Mouse (Mus musculus): ENCODE data around the gene Mus81. TPM values are rescaled to one million over a fixed set of nuclear protein-coding genes. Genes with fewer than 3 reads are reported as not detected.
"Not testable (repeated sequence)": the region's sequence is repeated elsewhere in the genome, so short reads cannot be mapped to it uniquely, and the experiment has no call there.

Mus81 gene
- 10 to 100 TPM; 34.4 to 61.6 (median 36.6) TPM for polyA plus RNA-seq (2017; shearing (Covaris generic))

DNA sequence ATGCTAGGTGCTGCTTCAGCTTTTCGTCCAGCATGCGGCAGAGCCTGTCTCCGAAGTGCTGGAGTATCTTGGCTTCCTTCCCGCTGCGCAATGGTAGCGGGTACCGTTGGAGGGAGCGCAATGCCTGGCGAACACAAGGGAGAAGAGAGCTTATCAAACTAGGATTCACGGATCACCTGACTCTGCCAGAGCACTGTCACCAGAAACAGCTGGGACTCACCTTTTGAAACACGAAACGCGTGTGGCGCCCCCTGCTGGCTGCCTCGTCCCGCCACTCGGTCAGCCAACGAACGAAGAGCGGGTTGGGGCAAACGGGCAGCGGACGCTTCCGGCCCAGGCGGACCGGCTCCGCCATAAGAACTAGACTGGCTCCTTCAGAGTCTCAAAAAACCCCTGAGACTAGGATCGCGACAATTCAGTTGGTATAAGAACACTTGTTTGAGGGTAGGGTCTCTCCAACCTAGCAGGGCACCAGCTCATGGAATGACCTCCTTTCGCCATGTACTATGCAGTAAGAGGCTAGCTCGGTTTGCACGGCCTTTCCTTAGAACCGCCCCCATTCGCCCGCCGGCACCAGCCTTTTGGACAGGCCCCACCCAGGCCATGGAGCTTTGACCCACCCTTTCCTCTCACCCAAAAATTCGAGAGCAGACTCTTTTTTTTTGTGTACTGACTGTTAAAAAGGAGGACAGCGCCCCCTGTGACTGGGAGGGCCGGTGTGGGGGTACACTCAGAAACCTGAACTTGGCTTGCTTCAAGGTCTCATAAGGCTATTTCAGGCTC is at the start of gene Mus81:
Gene Mus81 (minus strand): TSS at position 635 of the 783 bp plus-strand sequence.
- peak; percentile 32 for ATAC-seq

DNA sequence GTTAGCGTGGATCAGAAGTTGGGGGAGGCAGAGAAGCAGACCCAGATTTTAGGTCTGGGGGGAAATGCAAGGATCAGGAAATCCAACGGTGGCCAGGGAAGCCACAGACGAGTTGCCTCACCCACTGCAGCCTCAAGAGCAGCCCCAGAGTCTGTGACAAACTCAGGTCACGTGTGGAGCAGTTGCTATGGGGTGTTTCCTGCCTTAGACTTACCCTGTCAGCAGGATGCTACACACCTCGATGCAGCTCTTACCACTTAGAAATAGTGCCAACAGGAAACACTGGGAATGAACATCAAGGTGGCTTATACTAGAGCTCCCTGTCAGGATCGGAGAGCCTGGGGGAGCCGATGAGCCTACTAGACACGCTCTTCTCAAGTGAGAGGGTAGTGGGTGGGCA is 44.3 kb upstream of the Mus81 start:
- ATAC-seq: peak; percentile 97

DNA sequence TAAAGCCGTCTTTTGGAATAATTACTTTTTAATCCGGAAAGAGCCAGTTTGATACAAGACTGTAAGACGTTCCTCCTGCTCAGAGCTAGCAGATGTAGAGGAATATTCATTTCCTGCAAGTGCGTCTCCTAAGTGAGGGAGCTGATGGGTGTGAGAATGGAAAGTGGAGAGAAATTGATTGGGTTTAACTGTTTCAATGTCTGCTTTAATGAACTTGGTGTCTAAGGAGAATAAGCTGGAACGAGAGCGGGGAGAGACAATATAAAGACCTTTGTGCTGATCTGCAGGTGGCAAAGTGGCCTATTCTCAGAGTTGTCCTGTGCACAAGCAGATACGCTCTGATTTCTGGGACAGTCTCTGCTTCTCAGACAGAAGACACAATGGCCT is 41.9 kb upstream of the Mus81 start:
- ATAC-seq: no peak

DNA sequence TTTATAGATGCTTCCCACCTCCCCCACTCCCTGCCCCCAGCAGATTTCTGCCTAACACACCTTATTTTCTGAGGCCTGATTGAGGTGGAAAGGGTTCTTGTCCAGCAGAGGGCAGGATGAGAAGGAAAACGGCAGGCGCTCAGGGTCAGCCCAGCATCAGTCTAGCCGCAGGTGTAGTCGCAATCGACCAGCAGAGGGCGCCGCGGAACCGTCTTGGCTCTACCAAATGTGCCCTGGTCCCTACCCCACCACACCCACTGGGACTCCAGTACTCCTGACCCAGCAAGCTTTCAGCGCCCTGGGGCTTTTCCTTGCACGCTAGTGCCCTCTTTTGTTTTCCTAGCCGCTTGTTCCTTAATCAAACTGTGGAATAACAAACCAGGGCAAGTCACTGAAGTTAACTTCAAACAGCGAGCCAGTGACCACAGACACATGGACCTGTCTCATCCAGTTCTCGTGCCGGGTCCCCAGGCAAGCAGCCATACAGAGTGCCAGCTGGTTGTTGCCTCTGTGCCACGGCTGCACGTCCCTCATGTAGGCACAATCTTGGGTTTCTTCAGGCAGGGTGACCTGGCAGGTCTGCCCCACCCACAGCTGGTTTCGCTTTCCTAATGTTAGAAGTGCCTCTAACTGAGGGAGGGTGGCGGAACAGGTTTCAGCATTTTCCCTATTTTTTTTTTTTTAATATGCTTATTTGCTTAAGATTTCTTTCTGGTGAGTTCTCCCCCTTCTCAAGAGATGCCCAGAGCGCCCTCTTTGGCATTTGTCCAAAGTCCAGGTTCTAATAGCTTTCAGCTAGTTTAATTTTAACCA is 41.3 kb upstream of the Mus81 start:
- ATAC-seq: peak; percentile 64

DNA sequence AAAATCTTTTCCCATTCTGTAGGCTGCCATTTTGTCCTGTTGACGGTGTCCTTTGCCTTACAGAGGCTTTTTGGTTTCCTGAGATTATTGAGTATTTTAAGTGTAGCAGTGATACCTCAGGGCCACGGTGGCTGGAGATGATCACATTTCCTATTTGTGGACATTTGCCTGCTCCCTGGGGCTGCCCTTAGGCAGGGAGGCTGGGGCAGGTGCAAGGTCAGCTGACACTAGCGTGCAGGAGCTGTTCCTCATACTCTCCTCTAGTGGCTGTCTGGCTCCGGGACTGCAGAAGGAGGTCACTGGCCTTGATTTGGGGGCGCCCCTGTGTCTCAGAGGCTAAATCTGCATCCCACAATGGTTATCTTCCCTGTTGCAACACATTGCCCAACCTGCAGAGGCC is 37.0 kb upstream of the Mus81 start:
- no peak for ATAC-seq

DNA sequence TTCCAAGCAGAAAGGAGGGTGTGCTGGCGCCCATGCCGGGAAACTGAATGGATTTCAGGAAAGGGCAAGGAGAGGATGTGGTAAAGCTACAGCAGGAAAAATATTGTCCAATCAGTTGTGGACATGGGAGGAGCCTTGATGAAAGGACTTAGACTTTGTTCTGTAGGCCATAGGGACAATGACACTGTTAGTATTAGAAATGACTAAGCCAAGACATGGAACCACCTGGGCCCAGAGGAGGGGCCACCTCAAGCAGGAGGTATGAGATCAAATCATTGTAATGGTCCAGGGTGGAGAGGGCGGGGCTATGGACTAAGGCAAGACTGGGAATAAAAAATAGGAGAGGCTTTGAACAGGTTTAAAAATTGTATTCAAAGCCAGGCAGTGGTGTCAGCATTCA is 30.5 kb upstream of the Mus81 start:
- no peak for ATAC-seq

DNA sequence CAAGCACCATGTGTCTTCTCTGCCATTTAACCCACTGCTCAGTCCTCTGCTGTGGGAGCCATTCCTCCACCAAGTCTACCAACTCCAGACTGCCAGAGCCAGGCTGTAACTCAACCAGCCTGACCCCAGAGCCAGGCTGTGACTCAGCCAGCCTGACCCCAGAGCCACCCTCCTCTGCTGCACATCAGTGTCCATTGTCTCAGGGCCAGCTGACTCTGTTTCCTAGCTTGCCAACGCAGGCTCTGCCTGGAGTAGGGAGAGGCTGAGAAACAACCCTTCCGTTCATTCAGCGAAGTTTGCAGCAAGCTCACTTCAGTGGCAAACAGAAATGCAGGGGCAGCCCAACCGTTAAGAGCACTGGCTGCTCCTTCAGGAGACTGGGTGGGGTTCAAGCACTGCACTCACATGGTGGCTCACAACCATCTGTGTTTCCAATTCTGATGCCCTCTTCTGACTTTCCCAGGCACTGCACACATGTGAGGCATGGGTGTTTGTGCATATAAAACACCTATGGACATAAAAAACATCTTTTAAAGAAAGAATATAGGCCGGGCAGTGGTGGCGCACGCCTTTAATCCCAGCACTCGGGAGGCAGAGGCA is 28.8 kb upstream of the Mus81 start:
- no peak for ATAC-seq

DNA sequence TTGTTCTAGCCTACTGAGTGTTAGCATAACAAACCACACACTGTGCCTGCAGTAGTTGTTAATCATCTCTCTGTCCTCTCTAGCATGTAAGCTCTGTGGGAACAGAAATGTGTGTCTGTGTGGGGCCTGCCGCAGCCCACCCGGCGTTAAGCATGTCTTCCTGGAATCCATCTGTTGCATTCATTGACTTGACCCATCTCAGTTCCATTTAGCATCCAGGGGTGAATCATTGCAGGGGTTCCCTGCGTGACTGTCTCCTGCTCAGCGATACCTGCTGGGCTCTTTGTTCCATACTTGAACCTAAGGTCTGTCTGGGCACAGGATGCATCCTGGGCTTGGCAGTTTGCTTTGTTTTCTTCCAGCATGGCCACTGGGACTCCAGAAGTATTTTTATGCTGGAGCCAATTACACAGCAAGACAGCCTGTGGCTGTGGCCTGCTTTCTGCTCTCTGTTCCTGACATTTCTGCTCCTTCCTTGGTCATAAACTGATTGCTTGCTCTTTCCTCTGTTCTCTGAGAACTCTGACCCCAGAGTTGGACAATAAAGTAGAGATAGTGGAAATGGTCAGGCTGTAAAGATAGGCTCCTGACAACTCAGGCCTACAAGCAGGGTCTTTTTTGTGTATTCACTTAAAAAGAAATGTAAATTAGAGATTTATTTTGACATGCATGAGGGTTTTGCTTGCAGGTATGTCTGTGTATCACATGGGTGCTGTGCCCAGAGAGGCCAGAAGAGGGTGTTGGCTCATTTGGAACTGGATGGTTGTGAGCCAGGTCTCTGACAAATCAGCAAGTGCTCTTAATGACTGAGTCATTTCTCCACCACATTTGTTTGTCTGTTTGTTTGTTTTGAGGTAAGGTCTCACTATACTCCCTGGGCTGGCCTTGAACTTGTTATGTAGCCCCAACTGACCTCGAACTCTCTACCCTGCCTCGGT is 27.9 kb upstream of the Mus81 start:
- ATAC-seq: no peak

DNA sequence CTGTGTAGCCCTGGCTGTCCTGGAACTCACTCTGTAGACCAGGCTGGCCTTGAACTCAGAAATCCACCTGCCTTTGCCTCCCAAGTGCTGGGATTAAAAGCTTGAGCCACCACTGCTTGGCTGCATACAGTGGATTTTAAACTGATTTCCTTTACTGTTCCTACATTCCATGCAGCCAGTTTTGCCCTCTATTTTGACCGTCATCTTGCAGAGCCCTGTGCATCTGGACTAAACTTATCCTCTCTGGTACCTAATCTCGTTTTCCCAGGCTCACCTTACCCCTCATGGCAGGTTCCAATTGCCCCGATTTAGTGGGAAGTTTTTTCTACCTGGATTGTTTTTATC is 24.8 kb upstream of the Mus81 start:
- ATAC-seq: no peak

DNA sequence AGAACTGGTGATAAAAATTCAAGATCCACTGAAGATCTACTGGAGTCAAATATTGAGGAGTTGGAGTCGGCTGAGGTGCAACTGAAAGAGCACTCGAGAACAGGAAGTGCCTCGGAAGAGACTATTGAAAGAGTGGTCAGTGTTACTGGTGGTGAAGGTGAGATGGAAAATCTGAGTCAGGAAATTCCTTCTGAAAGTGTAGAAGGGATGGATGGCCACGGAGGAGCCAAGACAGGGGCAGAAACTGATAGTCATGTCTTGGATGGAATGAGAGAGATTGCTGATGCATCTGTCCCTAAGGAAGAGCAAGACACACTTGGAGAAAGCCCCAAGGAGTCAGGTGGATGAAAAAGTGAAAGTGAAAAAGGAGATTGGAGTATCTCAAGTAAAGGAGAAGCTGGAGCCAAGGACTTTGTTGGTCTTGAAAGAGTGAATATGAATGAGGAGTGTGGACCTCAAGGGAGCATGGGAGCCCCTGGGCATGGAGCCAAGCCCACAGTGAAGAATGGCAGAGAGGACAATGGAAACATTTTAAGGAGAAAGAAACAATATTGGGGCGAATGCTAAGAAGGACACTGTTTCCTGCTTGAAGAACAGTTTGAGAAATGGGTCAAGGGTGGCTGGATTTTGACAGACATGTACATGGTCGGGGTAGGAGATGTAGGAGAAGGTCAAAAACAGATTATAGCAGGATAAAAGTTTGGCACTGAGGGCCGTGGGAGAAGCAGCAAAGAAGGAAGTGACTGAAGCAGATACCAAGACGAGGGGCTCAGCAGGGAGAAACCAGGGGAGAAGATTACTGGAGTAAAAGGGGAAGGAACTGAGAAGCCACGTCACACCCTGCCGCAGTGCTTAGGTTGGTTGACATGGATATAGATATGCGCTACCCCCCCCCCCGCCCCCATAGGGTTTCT is 24.1 kb upstream of the Mus81 start:
- no peak for ATAC-seq

DNA sequence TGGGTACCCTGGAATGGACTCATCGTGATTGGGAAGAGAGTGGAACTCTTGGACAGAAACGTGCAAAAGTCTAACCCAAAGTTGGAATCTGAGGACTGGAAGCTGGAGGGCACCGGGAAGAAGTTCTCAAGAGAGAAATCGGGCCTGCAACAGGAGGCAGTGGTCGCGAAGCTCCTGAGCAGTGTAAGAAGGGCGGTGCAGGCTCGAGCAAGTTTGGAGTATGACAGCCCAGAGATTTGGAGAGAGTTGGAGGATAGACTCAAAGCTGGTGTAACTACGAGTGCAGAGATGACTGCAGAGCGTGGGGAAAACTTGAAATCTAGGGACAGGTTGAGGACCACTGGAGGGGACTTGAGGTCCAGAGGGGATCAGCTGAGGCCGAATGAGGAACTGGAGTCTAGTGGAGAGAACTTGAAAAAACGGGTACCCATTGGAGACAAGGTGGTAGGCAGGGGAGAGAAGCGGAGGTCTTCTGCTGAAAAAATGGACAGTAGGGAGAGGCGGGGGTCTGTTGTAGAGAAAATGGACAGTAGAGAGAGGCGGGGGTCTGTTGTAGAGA is 23.0 kb upstream of the Mus81 start:
- ATAC-seq: no peak

DNA sequence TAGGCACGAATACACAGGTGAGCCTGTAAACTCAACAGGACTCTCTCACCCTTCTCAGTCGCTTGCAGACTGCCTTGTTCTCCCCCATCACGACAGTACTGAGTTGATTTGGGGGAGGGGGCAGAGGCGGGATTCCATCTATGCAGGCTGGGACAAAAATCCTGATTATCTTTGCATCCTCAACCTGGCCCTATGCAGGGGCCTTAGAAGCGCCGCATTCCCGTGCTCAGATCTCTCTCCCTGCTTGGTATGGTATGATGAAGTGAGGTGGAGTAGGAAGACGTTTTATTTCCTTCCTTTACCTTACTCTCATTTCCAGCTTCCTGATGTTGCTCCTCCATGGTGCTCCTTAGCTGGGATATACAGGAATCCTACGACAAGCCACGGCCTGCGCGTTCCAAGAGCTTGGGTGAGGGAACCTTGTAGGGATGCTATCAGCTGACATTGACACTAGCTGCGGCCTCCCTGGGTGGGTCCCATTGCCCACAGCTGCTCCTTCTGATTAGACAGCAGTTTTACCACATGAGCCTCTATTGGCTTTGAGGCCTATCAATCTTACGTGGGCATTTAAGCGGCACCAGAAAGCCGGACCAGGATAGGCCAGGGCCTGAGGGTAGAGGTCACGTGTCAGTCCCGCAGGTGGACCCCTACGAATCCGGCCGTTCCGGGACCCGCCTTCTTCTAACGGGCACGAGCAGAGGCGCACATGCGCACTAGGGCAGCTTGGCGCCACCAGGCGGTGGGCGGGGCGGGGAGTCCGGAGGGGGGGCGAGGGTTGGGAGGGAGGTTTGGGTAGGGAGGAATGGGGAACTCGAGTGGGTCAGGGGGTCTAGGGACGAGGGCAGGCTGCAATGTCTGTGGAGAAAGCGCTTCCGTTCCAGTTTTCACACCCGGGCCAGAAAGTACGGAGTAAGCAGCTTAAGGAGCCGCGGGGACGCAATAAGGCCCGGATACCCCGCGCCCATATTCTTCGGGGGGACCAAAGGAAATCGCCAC is 22.1 kb upstream of the Mus81 start, which contains the start of gene Snx32:
Gene Snx32 (minus strand): TSS at position 508 of the 996 bp plus-strand sequence.
- ATAC-seq: peak; percentile 99

DNA sequence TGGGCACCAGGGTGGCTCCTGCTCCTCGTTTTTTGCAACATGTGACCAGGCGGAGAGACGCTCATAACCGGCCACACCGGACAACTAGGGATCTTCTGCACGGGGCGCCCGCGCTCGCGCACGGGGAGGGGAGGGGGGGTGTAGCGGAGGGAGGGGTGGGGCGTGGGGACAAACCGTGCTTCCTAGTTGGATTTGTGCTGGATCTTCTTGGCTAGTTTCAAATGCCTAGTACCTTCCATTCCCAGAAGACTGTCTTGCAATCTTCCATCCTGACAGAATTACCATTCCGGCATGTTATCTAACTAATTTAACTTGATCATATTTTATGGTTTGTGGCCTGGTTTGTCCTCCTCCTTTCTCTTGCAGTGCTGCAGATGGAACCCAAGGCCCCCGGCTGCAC is 15.5 kb upstream of the Mus81 start, which contains the start of gene 1700020D05Rik:
Gene 1700020D05Rik (minus strand): TSS at position 101 of the 400 bp plus-strand sequence.
- no peak for ATAC-seq

DNA sequence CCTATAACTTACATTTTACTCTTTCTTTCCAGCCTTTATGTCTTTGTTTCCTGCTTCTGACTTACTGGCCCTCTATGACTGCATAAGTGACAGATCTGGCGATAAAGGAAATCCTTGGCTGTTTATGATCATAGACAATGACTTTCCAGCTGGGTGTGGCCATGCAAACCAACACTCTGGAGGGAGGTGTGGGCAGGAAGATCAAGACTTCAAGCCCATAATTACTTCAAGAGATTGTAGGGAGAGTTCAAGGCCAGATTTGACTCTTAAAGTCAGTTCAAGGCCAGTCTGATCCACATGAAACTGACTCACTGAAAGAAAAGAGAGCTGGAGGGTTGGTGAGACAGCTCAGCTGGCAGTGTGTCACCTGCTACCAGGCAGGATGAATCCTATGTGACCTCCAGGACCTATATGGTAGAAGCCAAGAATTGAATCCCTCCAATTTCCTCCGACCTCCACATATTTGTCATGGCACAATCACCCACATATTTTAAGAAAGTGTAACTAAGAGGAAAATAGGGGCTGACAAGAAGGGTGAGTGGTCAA is 12.2 kb upstream of the Mus81 start:
- ATAC-seq: no peak

DNA sequence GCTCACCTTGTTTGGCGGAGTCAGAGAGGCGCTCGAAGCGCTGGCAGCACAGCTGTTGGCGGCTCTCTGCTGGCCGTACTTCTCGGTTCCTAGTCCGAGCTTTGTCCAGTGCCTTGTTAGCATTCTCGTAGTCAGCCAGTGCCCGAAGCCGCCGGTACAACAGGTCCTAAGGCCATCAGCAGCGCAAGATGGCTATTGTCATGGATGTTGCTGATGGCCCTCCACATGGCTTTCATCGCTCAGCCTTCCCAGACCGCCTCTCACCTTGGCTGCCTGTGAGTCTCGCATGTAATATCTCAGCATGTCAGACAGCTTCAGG is 7.8 kb upstream of the Mus81 start:
- no peak for ATAC-seq

DNA sequence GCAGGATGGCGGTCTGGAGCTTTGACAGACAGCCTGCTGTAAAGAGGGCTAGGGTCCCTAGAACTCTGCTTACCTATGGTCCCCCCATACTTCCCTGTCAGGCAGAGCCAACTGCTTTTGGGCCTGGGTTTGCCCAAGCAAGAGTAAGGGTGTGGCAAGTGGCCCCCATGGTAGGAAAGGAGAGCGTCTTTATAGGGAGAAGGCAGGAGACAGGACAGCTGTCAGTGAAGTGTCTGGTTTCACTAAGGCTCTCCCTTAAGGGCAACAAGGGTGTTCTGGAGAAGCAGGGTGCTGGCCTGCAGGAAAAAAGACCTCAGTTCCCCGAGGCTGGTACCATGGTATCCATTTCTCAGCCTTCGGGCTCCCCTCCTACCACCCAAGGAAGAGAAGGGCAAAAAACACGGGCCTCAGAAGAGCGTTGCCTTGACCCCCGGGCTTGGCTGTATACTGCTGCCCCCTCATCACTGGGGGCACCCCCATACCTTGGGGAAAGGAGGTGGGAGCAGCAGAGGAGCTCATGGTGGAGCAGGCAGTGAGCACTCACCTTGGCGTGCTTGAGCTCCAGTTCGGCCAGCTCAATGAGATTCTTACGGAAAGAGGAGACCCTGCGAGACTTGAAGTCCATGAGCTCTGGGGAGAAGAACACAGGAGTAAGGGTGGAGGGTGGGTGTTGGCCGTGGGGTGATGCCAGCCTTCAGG is 7.3 kb upstream of the Mus81 start:
- ATAC-seq: no peak

DNA sequence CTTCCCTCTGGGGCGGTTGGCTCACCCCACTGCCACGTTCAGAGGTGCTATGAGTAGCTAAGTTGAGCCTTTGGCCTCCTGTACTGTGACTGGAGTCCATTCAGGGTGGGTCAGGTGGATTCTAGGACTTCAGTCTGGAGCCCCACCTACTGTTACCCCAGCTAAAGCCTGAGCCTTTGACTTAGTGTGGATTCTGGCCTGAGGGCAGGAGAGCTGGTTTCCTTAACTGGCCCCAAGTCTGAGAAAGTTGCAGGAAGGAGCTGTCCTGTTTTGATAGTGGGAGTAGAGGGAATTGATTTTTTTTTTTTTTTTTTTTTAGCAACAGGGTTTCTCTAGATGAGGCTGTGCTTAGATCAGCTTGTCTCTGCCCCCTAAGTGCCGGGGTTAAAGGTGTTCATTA is 6.1 kb upstream of the Mus81 start:
- ATAC-seq: no peak

DNA sequence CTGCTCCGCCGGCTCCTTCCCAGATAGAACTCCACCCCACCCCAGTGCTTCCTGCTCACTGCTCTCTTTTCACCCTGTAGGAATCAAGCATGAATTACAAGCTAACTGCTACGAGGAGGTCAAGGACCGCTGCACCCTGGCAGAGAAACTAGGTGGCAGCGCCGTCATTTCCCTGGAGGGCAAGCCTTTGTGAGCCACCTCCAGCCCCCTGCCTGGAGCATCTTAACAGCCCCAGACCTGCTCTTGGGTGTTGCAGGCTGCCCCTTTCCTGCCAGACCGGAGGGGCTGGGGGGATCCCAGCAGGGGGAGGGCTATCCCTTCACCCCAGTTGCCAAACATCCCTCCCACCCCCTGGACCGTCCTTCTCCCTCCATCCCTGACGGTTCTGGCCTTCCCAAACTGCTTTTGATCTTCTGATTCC is 5.1 kb upstream of the Mus81 start:
- not testable (repeated sequence) for ATAC-seq

DNA sequence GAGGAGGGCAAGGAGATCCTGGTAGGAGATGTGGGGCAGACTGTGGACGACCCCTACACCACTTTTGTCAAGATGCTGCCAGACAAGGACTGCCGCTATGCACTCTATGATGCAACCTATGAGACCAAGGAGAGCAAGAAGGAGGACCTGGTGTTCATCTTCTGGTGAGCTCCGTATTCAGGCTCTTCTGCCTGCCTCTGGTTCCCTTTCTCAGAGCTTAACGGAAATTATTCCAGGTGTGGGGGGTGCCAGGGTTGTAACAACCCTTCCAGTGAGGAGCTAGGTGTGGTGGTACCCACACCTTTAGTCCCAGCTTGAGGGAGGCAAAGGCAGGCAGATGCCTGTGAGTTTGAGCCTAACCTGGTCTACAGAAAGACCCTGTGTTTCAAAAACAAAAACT is 4.4 kb upstream of the Mus81 start:
- ATAC-seq: no peak

Measured in inflammation-experienced regulatory T-cells, adult 6 months (primary cell).